Mouse (Mus musculus): Measurements from ENCODE around the gene Slc4a5.

GRCm38 (mm10) chr6:83273733-83274132, 54.1 kb downstream of the Slc4a5 start:
- TF ChIP-seq HCFC1 (IDR thresholded peaks at IDR 0.05; ENCODE audit: borderline replicate concordance, insufficient read depth, low read length) (no peak), CHD2 (IDR thresholded peaks at IDR 0.05; ENCODE audit: low read depth, low read length) (no peak), MAFK (IDR thresholded peaks at IDR 0.05; ENCODE audit: insufficient read depth, low read depth, low read length) (no peak), ZC3H11A (IDR thresholded peaks at IDR 0.05; ENCODE audit: borderline replicate concordance, low read depth, low read length) (no peak), ZNF384 (IDR thresholded peaks at IDR 0.05; ENCODE audit: low read depth, low read length) (no peak)

Measured in ES-E14 (cell line).